Mouse (Mus musculus): ENCODE measurements around the gene Dnajb1.

The Dnajb1 gene

GRCm38 (mm10) chr8:83611921-83612320 lies 3.9 kb downstream of the Dnajb1 start:
- DNase-seq (ENCODE audit: low spot score in 2 of 2), result no peak

- no peak for DNase-seq (ENCODE audit: low spot score in 2 of 2)
Measured at GRCm38 (mm10) chr8:83613695-83614094, 5.7 kb downstream of the Dnajb1 start.

DNA sequence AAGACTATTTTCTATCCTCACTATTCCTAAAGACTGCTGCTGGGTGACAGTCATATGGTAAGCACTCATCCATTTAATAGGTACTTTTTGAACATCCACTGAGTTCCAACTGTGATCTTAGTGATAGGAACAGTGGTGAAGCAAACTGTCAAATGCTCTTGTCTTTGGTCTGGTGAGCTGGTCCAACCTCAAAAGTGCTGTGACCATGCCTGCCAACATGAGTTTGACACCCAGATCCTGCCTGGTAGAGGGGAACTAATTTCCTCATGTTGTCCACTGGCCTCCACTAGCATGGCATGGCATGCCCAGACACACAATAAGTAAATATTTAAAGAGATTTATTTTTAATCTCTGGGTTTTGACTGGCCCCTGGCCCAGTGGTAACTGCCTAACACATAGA lies 8.6 kb downstream of the Dnajb1 start:
- DNase-seq (ENCODE audit: low spot score in 2 of 2), result peak in 1 of 2 experiments; percentile 20

- DNase-seq (ENCODE audit: low spot score in 2 of 2), result no peak
Measured at GRCm38 (mm10) chr8:83617111-83617510, 9.1 kb downstream of the Dnajb1 start.

DNA sequence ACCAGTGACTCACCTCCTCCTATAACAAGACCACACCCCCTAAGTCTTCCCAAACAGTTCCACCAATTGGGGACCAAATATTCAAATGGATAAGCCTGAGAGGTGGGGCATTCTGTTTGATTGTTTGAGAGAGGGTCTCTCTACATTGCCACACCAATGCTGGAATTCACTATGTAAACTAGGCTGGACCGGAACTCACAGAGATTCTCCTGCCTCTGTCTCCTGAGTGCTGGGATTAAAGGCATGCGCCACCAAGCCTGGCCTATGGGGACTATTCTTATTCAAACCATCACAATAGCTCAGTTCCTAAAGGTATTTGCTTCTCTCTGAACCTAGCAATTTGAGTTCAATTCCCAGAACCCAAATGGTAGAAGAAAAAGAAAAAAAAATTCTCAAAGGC lies 10.6 kb downstream of the Dnajb1 start:
- no peak for DNase-seq (ENCODE audit: low spot score in 2 of 2)

- peak in 1 of 2 experiments; percentile 76 for DNase-seq (ENCODE audit: low spot score in 2 of 2)
Measured at GRCm38 (mm10) chr8:83619568-83620285, 11.7 kb downstream of the Dnajb1 start.

- DNase-seq (ENCODE audit: low spot score in 2 of 2), result no peak
Measured at GRCm38 (mm10) chr8:83621691-83622388, 13.8 kb downstream of the Dnajb1 start.

GRCm38 (mm10) chr8:83622389-83622989 lies 14.5 kb downstream of the Dnajb1 start:
- DNase-seq (ENCODE audit: low spot score in 2 of 2), result peak; percentile 76 to 87

GRCm38 (mm10) chr8:83623549-83623948 lies 15.6 kb downstream of the Dnajb1 start:
- DNase-seq (ENCODE audit: low spot score in 2 of 2), result no peak

DNA sequence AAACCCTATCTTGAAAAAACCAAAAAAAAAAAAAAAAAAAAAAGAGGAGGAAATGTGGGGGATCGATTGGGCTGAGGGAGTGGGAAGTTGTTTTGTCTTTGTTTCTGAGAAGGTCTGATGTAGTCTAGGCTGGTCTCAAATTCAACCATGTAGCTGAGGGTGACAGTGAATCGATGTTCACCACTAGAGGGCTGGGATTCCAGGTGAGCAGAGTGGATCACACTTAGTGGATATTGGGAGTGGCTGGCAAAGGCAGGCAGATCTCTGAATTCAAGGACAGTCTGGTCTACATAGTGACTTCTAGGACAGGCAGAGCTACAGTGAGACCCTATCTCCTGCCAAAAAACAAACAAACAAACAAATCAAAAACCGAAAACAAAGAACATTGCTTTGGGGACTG lies 16.7 kb downstream of the Dnajb1 start:
- DNase-seq (ENCODE audit: low spot score in 2 of 2), result no peak

- DNase-seq (ENCODE audit: low spot score in 2 of 2), result no peak
Measured at GRCm38 (mm10) chr8:83625676-83626299, 17.8 kb downstream of the Dnajb1 start.

DNA sequence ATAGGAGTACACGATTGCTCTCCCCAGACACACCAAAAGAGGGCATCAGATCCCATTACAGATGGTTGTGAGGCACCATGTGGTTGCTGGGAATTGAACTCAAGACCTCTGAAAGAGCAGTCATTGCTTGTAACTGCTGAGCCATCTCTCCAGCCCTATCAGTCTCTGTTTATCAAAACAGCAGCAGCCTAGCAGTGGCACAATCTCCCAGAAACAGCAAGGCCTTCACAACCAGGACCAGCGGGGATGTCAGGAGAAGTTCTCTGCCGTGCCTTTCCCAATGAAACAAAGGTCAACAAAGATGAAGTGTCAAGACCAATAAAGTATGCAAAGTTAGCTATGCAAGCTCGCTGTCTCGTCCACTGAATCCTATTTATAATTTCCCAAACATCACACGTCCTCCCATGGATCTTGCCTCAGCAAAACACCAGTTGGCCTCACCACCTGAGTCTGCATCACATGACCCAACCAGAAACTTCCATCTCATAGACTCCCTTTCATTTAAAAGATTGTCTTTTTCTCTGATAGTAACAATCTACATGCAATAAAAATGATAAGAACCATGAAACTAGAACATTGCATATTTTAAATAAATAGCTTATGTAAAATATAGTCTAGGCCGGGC lies 24.2 kb downstream of the Dnajb1 start:
- no peak for DNase-seq (ENCODE audit: low spot score in 2 of 2)

- no peak for DNase-seq (ENCODE audit: low spot score in 2 of 2)
Measured at GRCm38 (mm10) chr8:83638856-83639255, 30.9 kb downstream of the Dnajb1 start.

- DNase-seq (ENCODE audit: low spot score in 2 of 2), result no peak
Measured at GRCm38 (mm10) chr8:83639649-83640048, 31.7 kb downstream of the Dnajb1 start.

GRCm38 (mm10) chr8:83647511-83647910 lies 39.5 kb downstream of the Dnajb1 start:
- DNase-seq (ENCODE audit: low spot score in 2 of 2), result no peak

DNA sequence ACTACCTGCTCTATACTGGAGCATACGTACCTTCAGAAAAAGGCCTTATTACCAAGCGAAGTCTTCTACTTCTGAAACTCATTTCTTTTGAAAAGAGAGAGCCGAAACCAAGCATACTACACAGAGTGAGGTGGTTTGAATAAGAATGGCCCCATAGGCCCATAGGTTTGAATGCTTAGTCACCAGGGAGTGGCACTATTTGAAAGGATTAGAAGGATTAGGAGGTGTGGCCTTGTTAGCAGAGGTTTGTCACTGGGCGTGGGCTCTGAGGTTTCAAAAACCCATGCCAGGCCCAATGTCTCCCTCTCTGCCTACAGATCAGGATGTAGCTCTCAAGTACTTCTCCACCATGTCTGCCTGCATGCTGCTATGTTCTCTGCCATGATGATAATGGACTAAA lies 40.0 kb downstream of the Dnajb1 start:
- DNase-seq (ENCODE audit: low spot score in 2 of 2), result no peak

GRCm38 (mm10) chr8:83649699-83650098 lies 41.7 kb downstream of the Dnajb1 start:
- no peak for DNase-seq (ENCODE audit: low spot score in 2 of 2)

DNA sequence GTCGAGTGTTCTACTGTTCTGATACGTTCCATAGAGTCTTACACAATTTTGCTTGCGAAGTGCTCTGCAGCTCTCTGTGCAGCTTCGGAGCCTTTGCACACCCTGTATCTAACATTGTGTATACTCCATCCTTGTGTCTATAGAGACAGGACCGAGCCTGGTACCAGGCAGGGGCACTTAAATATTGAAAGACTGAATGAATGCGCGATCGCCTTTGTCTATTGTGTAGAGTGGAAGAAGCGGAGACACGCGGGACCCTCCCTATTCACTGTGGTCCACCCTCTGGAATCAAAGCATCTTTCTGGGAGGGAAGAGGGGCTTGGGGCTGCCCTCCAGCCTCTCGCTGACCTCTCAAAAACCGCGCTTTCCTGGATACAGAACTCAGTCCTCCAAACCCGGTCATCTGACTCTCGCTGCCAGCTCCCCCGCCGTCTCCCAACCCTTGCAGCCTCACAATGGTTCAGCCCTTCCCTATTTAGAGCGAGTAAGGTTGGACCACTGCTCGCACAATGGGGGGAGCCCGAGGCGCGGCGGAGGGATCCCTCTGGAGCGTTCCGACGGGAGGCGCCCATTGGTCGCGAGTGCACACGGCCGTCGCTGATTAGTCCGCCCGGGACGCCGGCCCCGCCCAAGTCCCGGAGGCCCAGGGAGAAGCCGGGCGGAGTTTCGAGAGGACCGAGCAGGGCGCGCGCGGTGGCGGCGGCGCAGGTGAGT lies 44.2 kb downstream of the Dnajb1 start, which contains the start of gene Gipc1:
Gene Gipc1, plus strand, starts transcription at position 648 of the 714 bp plus-strand sequence.
- DNase-seq (ENCODE audit: low spot score in 2 of 2), result peak; percentile 80 to 95

- peak in 1 of 2 experiments; percentile 59 for DNase-seq (ENCODE audit: low spot score in 2 of 2)
Measured at GRCm38 (mm10) chr8:83652744-83653661, 45.0 kb downstream of the Dnajb1 start.

DNA sequence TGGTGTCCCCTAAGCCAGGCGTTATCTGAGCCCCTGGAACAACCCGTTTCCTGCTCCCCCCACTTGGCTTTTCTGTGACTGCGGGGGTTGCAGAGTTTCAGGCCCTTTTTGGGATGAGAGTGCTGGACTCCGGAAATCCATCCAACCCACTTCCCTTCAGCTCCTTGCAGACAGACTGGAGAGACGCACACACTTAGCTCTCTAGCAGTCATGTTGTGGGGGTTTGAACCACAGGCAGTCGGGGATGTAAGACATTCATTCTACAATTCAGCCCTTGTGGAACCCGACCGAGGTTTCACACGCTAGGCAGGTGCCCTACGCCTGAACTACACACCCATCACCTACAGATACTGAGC lies 45.6 kb downstream of the Dnajb1 start:
- DNase-seq (ENCODE audit: low spot score in 2 of 2), result no peak
